Mouse (Mus musculus) lung, postnatal 0 days (tissue): Measurements from ENCODE around the gene Parn. TPM values are rescaled to one million over a fixed set of nuclear protein-coding genes. Genes with fewer than 3 reads are reported as not detected.

Experiments used
- ATAC-seq: fragments of 200-750 bp; cut with Nextera tagmentation; 2 replicates; pipeline ENCODE4 v1.8.0; 2017; ENCODE audit warnings: moderate library complexity
- DNase-seq: peaks from one replicate; pipeline ENCODE4 v3.0.0-alpha.2; 2016; ENCODE audit warnings: low spot score
- H3K27ac ChIP-seq: fragments of 300-500 bp; sonication (generic); 2 replicates; pipeline ENCODE4 v1.5.1; 2014; ENCODE audit warnings: antibody characterized with exemption, mild to moderate bottlenecking, low read length, mixed read lengths
- H3K27me3 ChIP-seq: fragments of 300-500 bp; sonication (generic); replicated peaks from 2 replicates; pipeline ENCODE4 v1.6.1; 2014; ENCODE audit warnings: low read length, mixed read lengths; ENCODE audit not compliant: insufficient read depth
- H3K36me3 ChIP-seq: fragments of 300-500 bp; sonication (generic); 2 replicates; pipeline ENCODE4 v1.6.1; 2014; ENCODE audit warnings: low read length, mixed read lengths; ENCODE audit not compliant: insufficient read depth
- H3K4me1 ChIP-seq: fragments of 300-500 bp; sonication (generic); 2 replicates; pipeline ENCODE4 v1.6.1; 2014; ENCODE audit warnings: antibody characterized with exemption, low read depth, low read length, mixed read lengths; ENCODE audit not compliant: insufficient read depth
- H3K4me2 ChIP-seq: fragments of 300-500 bp; sonication (generic); replicated peaks from 2 replicates; pipeline ENCODE4 v1.6.1; 2014; ENCODE audit warnings: low read depth, mild to moderate bottlenecking, low read length, moderate library complexity, mixed read lengths
- H3K4me3 ChIP-seq: fragments of 300-500 bp; sonication (generic); 2 replicates; pipeline ENCODE4 v1.5.1; 2014; ENCODE audit warnings: low read depth, low read length
- H3K9ac ChIP-seq: fragments of 300-500 bp; sonication (generic); replicated peaks from 2 replicates; pipeline ENCODE4 v1.6.1; 2014; ENCODE audit warnings: low read depth, mild to moderate bottlenecking
- H3K9me3 ChIP-seq: fragments of 300-500 bp; sonication (generic); 2 replicates; pipeline ENCODE4 v1.6.1; 2016; ENCODE audit warnings: low read length, mixed read lengths
- CTCF ChIP-seq: IDR thresholded peaks from 2 replicates; pipeline ENCODE4 v1.5.1; 2016; ENCODE audit warnings: antibody characterized with exemption, mild to moderate bottlenecking
- EP300 ChIP-seq: IDR thresholded peaks from 2 replicates; pipeline ENCODE4 v1.6.1; 2016; ENCODE audit warnings: antibody characterized with exemption, mild to moderate bottlenecking, control low read depth
- WGBS: fragments of 180-500 bp; shearing (Covaris S2); extraction: QIAGEN DNeasy Blood & Tissue Kit; methylation state at CpG from one replicate; pipeline ENCODE4 v1.1.7; 2014; 5-methylcytosine and 5-hydroxymethylcytosine counted together
- polyA plus RNA-seq: library from polyadenylated mRNA; unstranded; fragments of >200 nt; fragmentation: Nextera tagmentation; extraction: Ambion mirVana; gene quantifications from 2 replicates; pipeline ENCODE4 v1.2.1, GENCODE M21; 2015

Parn gene
- polyA plus RNA-seq, 1 experiment from 2014 or later: 25.0 TPM

GRCm38 (mm10) chr16:13669282-13669681 is 1.3 kb upstream of the Parn start:
- Histone ChIP-seq H3K9me3 (no peaks in the 10 kb centered on the region), H3K4me3 (no peak overlapping the region), H3K36me3 (0 out of 2 replicates have a peak, but pooled peaks cover 4% of the 10 kb centered on the region), H3K4me2 (no peak overlapping the region), H3K9ac (no peak overlapping the region), H3K27me3 (no peaks in the 10 kb centered on the region), H3K27ac (no peak overlapping the region), H3K4me1 (peaks cover 7% of the 10 kb centered on the region; the same call in 1 of the 2 replicates)
- DNase-seq: no peak
- no peak for ATAC-seq
- TF ChIP-seq CTCF (no peak), EP300 (no peak)
- 88% methylated on average over 1 of the region's 1 CpGs for WGBS

- TF ChIP-seq CTCF: no peak
- TF ChIP-seq EP300: no peak
Observed at GRCm38 (mm10) chr16:13668402-13669108, 585 bp upstream of the Parn start.

GRCm38 (mm10) chr16:13660736-13661135 is 7.2 kb downstream of the Parn start:
- 91% methylated on average over 9 of the region's 9 CpGs for WGBS
- no peaks in the 10 kb centered on the region for H3K27me3 ChIP-seq
- no peak overlapping the region for H3K27ac ChIP-seq
- H3K4me2 ChIP-seq: no peak overlapping the region
- H3K9ac ChIP-seq: no peak overlapping the region
- H3K4me3 ChIP-seq: no peak overlapping the region
- H3K9me3 ChIP-seq: no peaks in the 10 kb centered on the region
- H3K4me1 ChIP-seq: no peaks in the 10 kb centered on the region
- TF ChIP-seq CTCF (no peak), EP300 (no peak)
- DNase-seq (no peak), ATAC-seq (no peak)
- H3K36me3 ChIP-seq: peaks cover 17% of the 10 kb centered on the region

More at GRCm38 (mm10) chr16:13668402-13669108, 585 bp upstream of the Parn start:
- H3K27me3 ChIP-seq: no peaks in the 10 kb centered on the region
- no peaks in the 10 kb centered on the region for H3K9me3 ChIP-seq
- ATAC-seq: no peak
- H3K27ac ChIP-seq: peak overlapping the region; percentile 65; the same call in 1 of the 2 replicates
- 73% methylated on average over 10 of the region's 10 CpGs for WGBS
- no peak overlapping the region for H3K9ac ChIP-seq
- no peak overlapping the region for H3K4me3 ChIP-seq
- DNase-seq: peak; percentile 32
- H3K4me1 ChIP-seq: peaks cover 7% of the 10 kb centered on the region; the same call in 1 of the 2 replicates
- H3K36me3 ChIP-seq: peaks cover 4% of the 10 kb centered on the region; the same call in 1 of the 2 replicates
- H3K4me2 ChIP-seq: peak overlapping the region; percentile 67

- ATAC-seq: no peak
- H3K9ac ChIP-seq: no peak overlapping the region
- no peaks in the 10 kb centered on the region for H3K27me3 ChIP-seq
- peaks cover 17% of the 10 kb centered on the region for H3K36me3 ChIP-seq
- no peak overlapping the region for H3K4me3 ChIP-seq
- H3K27ac ChIP-seq: no peak overlapping the region
- 83% methylated on average over 3 of the region's 3 CpGs for WGBS
- no peaks in the 10 kb centered on the region for H3K4me1 ChIP-seq
- no peak for TF ChIP-seq EP300
- TF ChIP-seq CTCF: no peak
- H3K9me3 ChIP-seq: no peaks in the 10 kb centered on the region
- DNase-seq: no peak
- no peak overlapping the region for H3K4me2 ChIP-seq
Observed at GRCm38 (mm10) chr16:13658886-13659285, 9.1 kb downstream of the Parn start.

- ATAC-seq (no peak), DNase-seq (no peak)
- WGBS: 60% methylated on average over 4 of the region's 4 CpGs
- Histone ChIP-seq H3K27ac (no peak overlapping the region), H3K4me2 (no peak overlapping the region), H3K9me3 (no peaks in the 10 kb centered on the region), H3K36me3 (0 out of 2 replicates have a peak, but pooled peaks cover 13% of the 10 kb centered on the region), H3K4me1 (no peaks in the 10 kb centered on the region), H3K27me3 (no peaks in the 10 kb centered on the region), H3K4me3 (no peak overlapping the region), H3K9ac (no peak overlapping the region)
- TF ChIP-seq EP300: no peak
- no peak for TF ChIP-seq CTCF
Observed at GRCm38 (mm10) chr16:13645930-13646329, 22.0 kb downstream of the Parn start.

GRCm38 (mm10) chr16:13644474-13644873 is 23.5 kb downstream of the Parn start:
- DNase-seq: no peak
- H3K4me2 ChIP-seq: no peak overlapping the region
- 75% methylated on average over 3 of the region's 3 CpGs for WGBS
- H3K27me3 ChIP-seq: no peaks in the 10 kb centered on the region
- no peaks in the 10 kb centered on the region for H3K36me3 ChIP-seq
- TF ChIP-seq EP300: no peak
- TF ChIP-seq CTCF: no peak
- H3K9me3 ChIP-seq: no peaks in the 10 kb centered on the region
- H3K27ac ChIP-seq: no peak overlapping the region
- no peak for ATAC-seq
- no peaks in the 10 kb centered on the region for H3K4me1 ChIP-seq
- no peak overlapping the region for H3K4me3 ChIP-seq
- H3K9ac ChIP-seq: no peak overlapping the region
